Mouse (Mus musculus): ENCODE data around the gene Ppp1r9a. TPM values are rescaled to one million over a fixed set of nuclear protein-coding genes. Genes with fewer than 3 reads are reported as not detected.
A peak's percentile ranks its signal among the peaks of the same experiment; 100 is the strongest.

The Ppp1r9a gene
- polyA plus RNA-seq, 1 experiment from 2014 or later = 21.3 TPM

DNA sequence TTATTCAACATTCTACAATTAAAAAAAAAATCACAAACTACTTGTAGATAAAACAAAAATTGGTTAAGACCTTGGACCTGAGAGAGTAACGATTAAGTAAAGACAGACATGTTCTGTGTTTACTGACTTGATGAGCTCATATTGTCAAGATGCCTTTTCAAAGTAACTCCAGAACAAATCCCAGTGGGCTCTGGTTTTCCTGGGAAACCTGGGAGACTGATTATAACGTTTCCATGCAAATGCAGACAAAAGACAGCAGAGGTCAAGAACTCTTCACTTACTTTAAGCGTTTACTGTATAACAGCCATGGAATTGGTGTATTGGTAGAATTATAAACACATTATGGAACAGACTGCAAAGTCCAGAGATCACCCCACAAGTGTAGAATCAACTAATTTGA lies 172.0 kb downstream of the Ppp1r9a start:
- DNase-seq (ENCODE audit: low spot score) (no peak), ATAC-seq (no peak)
- Histone ChIP-seq H3K4me3 (ENCODE audit: low read depth, low read length) (no peak overlapping the region), H3K27ac (ENCODE audit: low read depth, low read length) (no peak overlapping the region), H3K4me1 (ENCODE audit: control insufficient read depth, insufficient read depth, low read length) (no peaks in the 10 kb centered on the region), H3K4me2 (ENCODE audit: low read length) (no peak overlapping the region), H3K9me3 (replicated peaks; ENCODE audit: control insufficient read depth, low read length) (no peaks in the 10 kb centered on the region), H3K36me3 (ENCODE audit: control insufficient read depth, insufficient read depth, low read length) (no peaks in the 10 kb centered on the region; the same call in 1 of the 2 replicates), H3K9ac (ENCODE audit: low read length) (no peak overlapping the region), H3K27me3 (replicated peaks; ENCODE audit: control insufficient read depth, insufficient read depth, low read length) (no peaks in the 10 kb centered on the region)
- WGBS = 79% methylated on average over 3 of the region's 3 CpGs

DNA sequence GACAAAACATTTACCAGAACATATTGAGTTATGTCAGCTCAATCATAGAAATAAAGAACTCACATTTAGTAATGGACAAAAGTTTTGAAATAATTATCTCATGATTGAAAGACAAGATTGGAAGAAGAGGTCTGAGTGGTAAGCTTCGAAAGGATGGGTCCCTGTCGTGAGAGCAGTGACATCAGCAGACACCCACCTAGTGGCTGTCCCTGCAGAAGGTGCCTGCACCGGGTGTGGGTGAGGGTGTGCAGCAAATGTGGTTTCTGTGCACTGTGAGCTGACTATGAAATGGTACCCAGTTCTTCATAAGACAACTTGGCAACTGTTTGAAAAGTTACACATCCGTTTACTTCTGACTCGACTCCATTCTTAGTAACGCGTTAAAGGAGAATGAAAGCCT lies 173.0 kb downstream of the Ppp1r9a start:
- no peaks in the 10 kb centered on the region; the same call in 1 of the 2 replicates for H3K36me3 ChIP-seq (ENCODE audit: control insufficient read depth, insufficient read depth, low read length)
- 0 out of 2 replicates have a peak, but pooled peaks cover 2% of the 10 kb centered on the region for H3K4me1 ChIP-seq (ENCODE audit: control insufficient read depth, insufficient read depth, low read length)
- H3K27ac ChIP-seq (ENCODE audit: low read depth, low read length) = no peak overlapping the region
- no peaks in the 10 kb centered on the region for H3K9me3 ChIP-seq (replicated peaks; ENCODE audit: control insufficient read depth, low read length)
- WGBS = 90% methylated on average over 7 of the region's 7 CpGs
- H3K4me3 ChIP-seq (ENCODE audit: low read depth, low read length) = no peak overlapping the region
- H3K4me2 ChIP-seq (ENCODE audit: low read length) = no peak overlapping the region
- H3K27me3 ChIP-seq (replicated peaks; ENCODE audit: control insufficient read depth, insufficient read depth, low read length) = no peaks in the 10 kb centered on the region
- no peak for DNase-seq (ENCODE audit: low spot score)
- H3K9ac ChIP-seq (ENCODE audit: low read length) = no peak overlapping the region
- ATAC-seq = no peak

DNA sequence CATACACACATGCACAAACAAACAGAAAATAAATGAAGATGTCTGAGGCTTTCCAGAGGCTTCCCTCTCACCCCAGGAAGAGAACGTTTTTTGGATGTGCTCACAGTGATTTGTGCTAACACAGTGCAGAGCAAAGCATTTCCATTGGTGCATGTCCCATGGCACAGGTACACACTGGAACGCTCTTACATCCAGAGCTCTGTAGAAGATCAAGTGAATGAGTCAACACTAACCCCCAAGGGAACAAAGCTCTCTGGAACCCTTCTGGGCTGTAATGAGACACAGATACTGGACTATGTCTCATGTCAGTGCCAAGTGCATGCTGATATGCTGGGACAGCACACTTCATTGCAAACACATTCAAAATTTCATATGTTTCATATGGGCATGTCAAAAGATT lies 175.3 kb downstream of the Ppp1r9a start:
- 93% methylated on average over 2 of the region's 2 CpGs for WGBS
- Histone ChIP-seq H3K4me3 (ENCODE audit: low read depth, low read length) (no peak overlapping the region), H3K27me3 (replicated peaks; ENCODE audit: control insufficient read depth, insufficient read depth, low read length) (no peaks in the 10 kb centered on the region), H3K36me3 (ENCODE audit: control insufficient read depth, insufficient read depth, low read length) (no peaks in the 10 kb centered on the region; the same call in 1 of the 2 replicates), H3K9ac (ENCODE audit: low read length) (no peak overlapping the region), H3K9me3 (replicated peaks; ENCODE audit: control insufficient read depth, low read length) (no peaks in the 10 kb centered on the region), H3K27ac (ENCODE audit: low read depth, low read length) (no peak overlapping the region), H3K4me1 (ENCODE audit: control insufficient read depth, insufficient read depth, low read length) (peaks cover 6% of the 10 kb centered on the region; the same call in 1 of the 2 replicates), H3K4me2 (ENCODE audit: low read length) (no peak overlapping the region)
- ATAC-seq (no peak), DNase-seq (ENCODE audit: low spot score) (no peak)

- Histone ChIP-seq H3K36me3 (ENCODE audit: control insufficient read depth, insufficient read depth, low read length) (no peaks in the 10 kb centered on the region; the same call in 1 of the 2 replicates), H3K9me3 (replicated peaks; ENCODE audit: control insufficient read depth, low read length) (no peaks in the 10 kb centered on the region), H3K4me2 (ENCODE audit: low read length) (no peak overlapping the region), H3K27me3 (replicated peaks; ENCODE audit: control insufficient read depth, insufficient read depth, low read length) (no peaks in the 10 kb centered on the region), H3K9ac (ENCODE audit: low read length) (no peak overlapping the region), H3K4me3 (ENCODE audit: low read depth, low read length) (no peak overlapping the region), H3K4me1 (ENCODE audit: control insufficient read depth, insufficient read depth, low read length) (peaks cover 6% of the 10 kb centered on the region; the same call in 1 of the 2 replicates), H3K27ac (ENCODE audit: low read depth, low read length) (no peak overlapping the region)
- WGBS = 97% methylated on average over 1 of the region's 1 CpGs
- DNase-seq (ENCODE audit: low spot score) (no peak), ATAC-seq (no peak)
Measured at GRCm38 (mm10) chr6:5079108-5079507, 176.4 kb downstream of the Ppp1r9a start.

GRCm38 (mm10) chr6:5080094-5080493 lies 177.4 kb downstream of the Ppp1r9a start:
- DNase-seq (ENCODE audit: low spot score) (peak; percentile 20), ATAC-seq (no peak)
- H3K9ac ChIP-seq (ENCODE audit: low read length) = no peak overlapping the region
- H3K9me3 ChIP-seq (replicated peaks; ENCODE audit: control insufficient read depth, low read length) = no peaks in the 10 kb centered on the region
- H3K4me2 ChIP-seq (ENCODE audit: low read length) = no peak overlapping the region
- peaks cover 6% of the 10 kb centered on the region; the same call in 1 of the 2 replicates for H3K4me1 ChIP-seq (ENCODE audit: control insufficient read depth, insufficient read depth, low read length)
- no peak overlapping the region for H3K27ac ChIP-seq (ENCODE audit: low read depth, low read length)
- 37% methylated on average over 5 of the region's 5 CpGs for WGBS
- H3K4me3 ChIP-seq (ENCODE audit: low read depth, low read length) = no peak overlapping the region
- H3K27me3 ChIP-seq (replicated peaks; ENCODE audit: control insufficient read depth, insufficient read depth, low read length) = no peaks in the 10 kb centered on the region
- no peaks in the 10 kb centered on the region; the same call in 1 of the 2 replicates for H3K36me3 ChIP-seq (ENCODE audit: control insufficient read depth, insufficient read depth, low read length)

DNA sequence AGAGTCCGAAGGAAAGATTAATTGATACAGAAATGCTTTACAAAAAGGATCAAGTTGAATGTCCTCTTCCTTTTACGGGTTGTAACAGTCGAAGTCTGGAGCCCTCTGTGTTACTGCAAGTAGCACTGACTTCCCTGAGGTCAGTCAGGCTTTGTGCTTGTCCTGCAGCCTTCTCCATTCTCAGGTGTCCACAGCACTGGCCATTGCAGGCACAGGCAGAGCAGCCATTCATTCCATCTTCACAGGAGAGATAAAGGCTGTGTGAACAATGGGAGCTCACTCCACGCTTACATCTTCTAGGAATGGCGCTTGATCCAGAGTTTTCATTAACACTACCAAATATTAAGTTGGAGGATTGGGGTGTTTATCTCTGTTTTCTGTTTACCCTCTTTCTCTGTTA lies 177.8 kb downstream of the Ppp1r9a start:
- no peaks in the 10 kb centered on the region; the same call in 1 of the 2 replicates for H3K36me3 ChIP-seq (ENCODE audit: control insufficient read depth, insufficient read depth, low read length)
- H3K4me1 ChIP-seq (ENCODE audit: control insufficient read depth, insufficient read depth, low read length) = peaks cover 6% of the 10 kb centered on the region; the same call in 1 of the 2 replicates
- no peaks in the 10 kb centered on the region for H3K9me3 ChIP-seq (replicated peaks; ENCODE audit: control insufficient read depth, low read length)
- no peak overlapping the region for H3K9ac ChIP-seq (ENCODE audit: low read length)
- no peak overlapping the region for H3K27ac ChIP-seq (ENCODE audit: low read depth, low read length)
- no peak overlapping the region for H3K4me2 ChIP-seq (ENCODE audit: low read length)
- WGBS = 50% methylated on average over 5 of the region's 5 CpGs
- no peak for DNase-seq (ENCODE audit: low spot score)
- no peaks in the 10 kb centered on the region for H3K27me3 ChIP-seq (replicated peaks; ENCODE audit: control insufficient read depth, insufficient read depth, low read length)
- H3K4me3 ChIP-seq (ENCODE audit: low read depth, low read length) = no peak overlapping the region
- ATAC-seq = no peak

- H3K27me3 ChIP-seq (replicated peaks; ENCODE audit: control insufficient read depth, insufficient read depth, low read length) = no peaks in the 10 kb centered on the region
- 69% methylated on average over 8 of the region's 8 CpGs for WGBS
- no peak for DNase-seq (ENCODE audit: low spot score)
- H3K9me3 ChIP-seq (replicated peaks; ENCODE audit: control insufficient read depth, low read length) = no peaks in the 10 kb centered on the region
- no peak for ATAC-seq
- H3K36me3 ChIP-seq (ENCODE audit: control insufficient read depth, insufficient read depth, low read length) = no peaks in the 10 kb centered on the region; the same call in 1 of the 2 replicates
- H3K4me3 ChIP-seq (ENCODE audit: low read depth, low read length) = no peak overlapping the region
- no peak overlapping the region for H3K9ac ChIP-seq (ENCODE audit: low read length)
- no peak overlapping the region for H3K27ac ChIP-seq (ENCODE audit: low read depth, low read length)
- H3K4me1 ChIP-seq (ENCODE audit: control insufficient read depth, insufficient read depth, low read length) = peaks cover 6% of the 10 kb centered on the region; the same call in 1 of the 2 replicates
- no peak overlapping the region for H3K4me2 ChIP-seq (ENCODE audit: low read length)
Measured at GRCm38 (mm10) chr6:5081099-5081498, 178.4 kb downstream of the Ppp1r9a start.

DNA sequence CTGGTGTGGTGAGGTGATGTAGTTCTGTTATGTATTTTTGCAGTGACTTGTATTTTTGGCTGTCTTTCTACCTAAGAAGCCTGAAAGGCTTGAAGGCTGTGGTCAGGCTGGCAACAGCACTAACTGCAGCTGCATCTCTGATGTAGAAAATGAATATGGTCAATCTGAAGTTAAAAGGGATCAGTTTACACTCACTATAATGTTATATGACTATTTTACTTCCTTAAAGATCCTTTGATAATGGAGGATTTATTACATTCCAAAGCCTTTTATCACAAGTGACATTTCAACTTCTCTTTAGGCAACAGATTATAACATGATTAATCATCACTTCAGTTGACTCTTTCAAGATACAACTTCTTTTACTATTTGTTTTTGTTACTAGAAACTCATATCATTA lies 179.4 kb downstream of the Ppp1r9a start:
- DNase-seq (ENCODE audit: low spot score) (no peak), ATAC-seq (no peak)
- peaks cover 6% of the 10 kb centered on the region; the same call in 1 of the 2 replicates for H3K4me1 ChIP-seq (ENCODE audit: control insufficient read depth, insufficient read depth, low read length)

GRCm38 (mm10) chr6:5082740-5083139 lies 180.0 kb downstream of the Ppp1r9a start:
- no peaks in the 10 kb centered on the region for H3K27me3 ChIP-seq (replicated peaks; ENCODE audit: control insufficient read depth, insufficient read depth, low read length)
- no peaks in the 10 kb centered on the region; the same call in 1 of the 2 replicates for H3K36me3 ChIP-seq (ENCODE audit: control insufficient read depth, insufficient read depth, low read length)
- no peaks in the 10 kb centered on the region for H3K9me3 ChIP-seq (replicated peaks; ENCODE audit: control insufficient read depth, low read length)
- no peak overlapping the region for H3K9ac ChIP-seq (ENCODE audit: low read length)
- no peak for DNase-seq (ENCODE audit: low spot score)
- no peak for ATAC-seq
- H3K4me3 ChIP-seq (ENCODE audit: low read depth, low read length) = no peak overlapping the region
- H3K4me2 ChIP-seq (ENCODE audit: low read length) = no peak overlapping the region
- 55% methylated on average over 2 of the region's 2 CpGs for WGBS
- no peak overlapping the region for H3K27ac ChIP-seq (ENCODE audit: low read depth, low read length)
- peaks cover 6% of the 10 kb centered on the region; the same call in 1 of the 2 replicates for H3K4me1 ChIP-seq (ENCODE audit: control insufficient read depth, insufficient read depth, low read length)

More for the DNA sequence above, 179.4 kb downstream of the Ppp1r9a start:
- Histone ChIP-seq H3K27ac (ENCODE audit: low read depth, low read length) (no peak overlapping the region), H3K4me2 (ENCODE audit: low read length) (no peak overlapping the region), H3K9ac (ENCODE audit: low read length) (no peak overlapping the region), H3K4me3 (ENCODE audit: low read depth, low read length) (no peak overlapping the region), H3K27me3 (replicated peaks; ENCODE audit: control insufficient read depth, insufficient read depth, low read length) (no peaks in the 10 kb centered on the region), H3K9me3 (replicated peaks; ENCODE audit: control insufficient read depth, low read length) (no peaks in the 10 kb centered on the region), H3K36me3 (ENCODE audit: control insufficient read depth, insufficient read depth, low read length) (no peaks in the 10 kb centered on the region; the same call in 1 of the 2 replicates)

All from forebrain, embryonic 14.5 days (tissue).